Comparison of ENCODE assay signal across 17 mouse cellular contexts in genomic region chr19:35787246-35788021, GRCm38 (mm10).
"Had no signal": no experiment of that assay in that cellular context is flagged by ENCODE, and none has a peak within 500 bp of the region (broad histone marks: within the 10 kb centered on the region; RNA-seq: fewer than 3 reads in every experiment).

No protein-coding gene starts in this region.

- H3K9me3 ChIP-seq: liver, embryonic 13.5 days; midbrain, embryonic 12.5 days; neural tube, embryonic 12.5 days; stomach, embryonic 15.5 days had no signal

- H3K4me2 ChIP-seq: liver, embryonic 13.5 days; midbrain, embryonic 12.5 days; neural tube, embryonic 12.5 days; stomach, embryonic 15.5 days had no signal

- H3K4me1 ChIP-seq: liver, embryonic 13.5 days; midbrain, embryonic 12.5 days; neural tube, embryonic 12.5 days; stomach, embryonic 15.5 days had no signal

- H3K4me3 ChIP-seq: layer of hippocampus, adult 2 months; left cerebral cortex, adult 2 months; liver, embryonic 13.5 days; midbrain, embryonic 12.5 days; neural tube, embryonic 12.5 days; stomach, embryonic 15.5 days had no signal

- H3K27ac ChIP-seq: kidney, postnatal 0 days; layer of hippocampus, adult 2 months; left cerebral cortex, adult 2 months; liver, embryonic 13.5 days; macrophage; midbrain, embryonic 12.5 days; neural tube, embryonic 12.5 days; stomach, embryonic 15.5 days had no signal

- H3K36me3 ChIP-seq: liver, embryonic 13.5 days; midbrain, embryonic 12.5 days; neural tube, embryonic 12.5 days; stomach, embryonic 15.5 days had no signal

- H3K27me3 ChIP-seq: liver, embryonic 13.5 days; midbrain, embryonic 12.5 days; neural tube, embryonic 12.5 days; stomach, embryonic 15.5 days had no signal

- H3K9ac ChIP-seq: liver, embryonic 13.5 days; midbrain, embryonic 12.5 days; neural tube, embryonic 12.5 days; stomach, embryonic 15.5 days had no signal

- DNase-seq: kidney, adult 2 months; kidney, postnatal 25 days; layer of hippocampus, adult 9-11 months; liver, embryonic 13.5 days; lung, adult 2 months; lung, postnatal 14 days; right cerebral cortex, postnatal 25 days; spleen, adult 18-20 months; thymus, postnatal 25 days had no signal

- ATAC-seq: midbrain, embryonic 16.5 days had no signal
